Mouse (Mus musculus) natural killer cell, adult 2 months (primary cell): Measurements from ENCODE around the gene Ppp6r3.

Experiments
- DNase-seq, 2 experiments: peaks; one replicate each; pipeline ENCODE4 v3.0.0; 2022; ENCODE audit warnings: low spot score in 2 of 2

The Ppp6r3 gene

DNA sequence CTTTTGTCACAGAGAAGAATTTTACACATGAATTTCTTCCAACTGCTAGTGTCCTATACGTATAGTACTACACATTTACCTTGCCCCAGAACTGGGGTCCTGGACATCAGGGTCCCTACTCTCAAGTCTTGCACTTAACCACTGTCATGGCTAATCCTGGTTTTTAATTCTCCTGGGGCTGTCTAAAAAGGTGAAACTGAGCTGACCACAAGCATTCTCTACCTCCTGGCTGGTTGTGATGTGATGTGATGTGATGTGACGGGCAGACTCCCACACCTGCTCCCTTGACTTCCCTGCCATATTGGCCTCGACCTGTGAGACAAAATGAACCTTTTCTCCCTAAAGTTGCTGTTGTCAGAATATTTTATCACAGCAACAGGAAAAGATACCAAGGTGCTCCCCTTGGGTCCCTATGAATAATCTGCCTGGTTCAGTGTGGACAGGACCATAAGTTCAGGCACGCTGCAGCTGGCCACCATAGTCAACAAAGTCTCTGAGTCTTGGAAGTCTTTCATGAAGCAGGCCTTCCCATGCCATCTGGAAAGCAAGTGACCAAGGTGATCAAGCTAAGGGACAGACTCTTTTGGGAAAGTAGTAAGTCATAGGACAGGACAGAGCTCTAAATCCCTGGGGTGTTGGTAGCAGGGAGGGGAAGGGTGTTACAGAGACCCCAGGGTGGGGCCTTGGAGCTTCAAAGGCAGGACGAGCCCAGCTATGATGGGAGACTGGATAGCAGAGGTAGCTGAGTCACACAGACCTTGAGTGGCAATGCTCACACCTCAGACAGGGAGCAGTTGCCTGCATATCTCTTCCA is 1.1 kb upstream of the Ppp6r3 start:
- no peak for DNase-seq

DNA sequence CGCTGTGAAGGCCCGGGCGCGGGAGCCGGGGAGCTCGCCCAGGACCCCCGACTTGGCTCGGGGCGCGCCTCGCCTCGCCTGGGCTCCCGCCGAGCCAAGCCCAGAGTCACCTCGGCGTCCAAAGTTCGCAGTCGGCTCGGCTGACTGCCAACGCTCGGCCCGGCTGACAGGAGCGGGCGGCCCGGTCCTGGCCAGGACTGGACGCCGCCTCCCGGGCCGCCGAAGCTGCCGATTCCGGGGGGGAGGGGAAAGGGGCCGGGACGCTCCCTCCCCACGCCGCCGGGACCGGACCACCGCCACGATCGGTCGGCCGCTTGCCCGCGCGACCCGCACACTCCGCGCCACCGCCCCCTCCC is 295 bp downstream of the Ppp6r3 start:
- DNase-seq = no peak

DNA sequence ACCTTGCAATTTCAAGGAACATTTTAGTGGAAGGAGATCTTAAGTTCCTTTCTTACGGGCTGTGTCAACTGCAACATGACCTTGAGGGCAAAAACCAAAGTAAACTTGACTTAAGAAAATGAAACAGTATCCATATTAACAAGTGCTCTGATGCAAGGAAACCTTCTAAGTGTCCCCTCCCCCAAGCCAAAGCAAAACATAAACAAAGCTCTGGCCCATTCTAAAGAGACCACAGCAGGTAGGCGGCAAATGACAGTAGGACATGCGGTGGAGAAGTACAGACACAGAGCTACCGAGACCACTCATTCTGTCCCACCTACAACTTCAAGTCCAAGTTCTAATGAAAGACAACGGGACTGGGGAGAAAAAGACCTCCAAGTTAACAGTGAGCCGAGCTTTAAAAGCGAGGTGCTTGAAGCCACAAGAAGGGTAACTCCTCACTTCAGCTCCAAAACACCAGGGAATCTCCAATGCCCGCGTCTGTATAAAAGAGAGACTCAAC is 905 bp downstream of the Ppp6r3 start:
- no peak for DNase-seq

DNA sequence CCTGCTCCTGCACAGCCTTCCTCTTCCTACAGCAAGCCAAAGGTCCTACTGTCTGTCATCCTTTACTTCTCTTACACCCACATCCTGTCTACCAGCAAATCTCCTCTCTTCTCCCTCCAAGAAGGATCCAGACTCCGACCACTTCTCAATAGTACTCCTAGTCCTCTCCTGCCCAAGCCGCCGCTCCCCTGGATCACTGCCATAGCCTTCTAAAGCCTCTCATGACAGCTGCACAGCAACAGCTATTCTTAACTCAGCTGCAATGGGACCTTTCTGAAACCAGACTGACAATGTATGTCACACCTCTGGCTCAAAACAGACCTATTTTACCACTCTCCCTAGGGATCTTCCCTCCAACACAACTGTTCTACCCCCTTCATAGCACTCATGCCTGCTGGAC is 11.2 kb downstream of the Ppp6r3 start:
- no peak for DNase-seq

DNA sequence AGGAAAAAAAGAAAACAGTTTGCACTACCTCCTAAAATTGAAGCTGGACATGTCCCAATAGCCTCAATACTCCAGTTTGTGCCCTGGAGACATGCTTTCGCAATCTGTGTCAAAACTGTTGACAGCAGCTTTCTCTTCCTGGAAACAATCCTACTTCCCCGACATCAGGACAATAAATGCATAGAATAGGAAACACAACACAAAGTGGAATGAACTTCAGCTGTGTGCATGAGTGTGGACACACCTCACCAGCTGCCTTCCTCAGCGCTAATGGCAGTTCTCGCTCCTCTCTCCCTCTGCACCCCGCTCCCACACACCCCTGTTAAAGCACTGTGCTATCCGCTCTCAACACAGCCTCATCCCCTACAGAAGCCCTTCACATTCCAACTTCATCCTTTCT is 12.8 kb downstream of the Ppp6r3 start:
- DNase-seq = no peak

DNA sequence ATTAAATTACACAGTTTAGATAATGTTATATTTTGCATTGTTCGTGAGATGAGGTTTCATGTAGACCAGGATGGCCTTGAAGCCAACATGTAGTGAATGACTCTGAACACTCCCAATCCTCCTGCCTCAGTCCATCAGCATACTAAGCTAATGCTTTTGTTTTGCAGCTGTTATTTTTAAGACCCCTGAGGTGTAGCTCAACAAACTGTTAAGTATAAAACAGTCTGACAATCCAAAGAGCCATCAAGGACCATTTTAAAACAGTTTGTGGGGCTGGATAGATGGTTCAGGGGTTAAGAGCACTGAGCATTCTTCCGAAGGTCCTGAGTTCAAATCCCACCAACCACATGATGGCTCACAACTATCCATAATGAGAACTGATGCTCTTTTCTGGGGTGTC is 13.3 kb downstream of the Ppp6r3 start:
- no peak for DNase-seq

DNA sequence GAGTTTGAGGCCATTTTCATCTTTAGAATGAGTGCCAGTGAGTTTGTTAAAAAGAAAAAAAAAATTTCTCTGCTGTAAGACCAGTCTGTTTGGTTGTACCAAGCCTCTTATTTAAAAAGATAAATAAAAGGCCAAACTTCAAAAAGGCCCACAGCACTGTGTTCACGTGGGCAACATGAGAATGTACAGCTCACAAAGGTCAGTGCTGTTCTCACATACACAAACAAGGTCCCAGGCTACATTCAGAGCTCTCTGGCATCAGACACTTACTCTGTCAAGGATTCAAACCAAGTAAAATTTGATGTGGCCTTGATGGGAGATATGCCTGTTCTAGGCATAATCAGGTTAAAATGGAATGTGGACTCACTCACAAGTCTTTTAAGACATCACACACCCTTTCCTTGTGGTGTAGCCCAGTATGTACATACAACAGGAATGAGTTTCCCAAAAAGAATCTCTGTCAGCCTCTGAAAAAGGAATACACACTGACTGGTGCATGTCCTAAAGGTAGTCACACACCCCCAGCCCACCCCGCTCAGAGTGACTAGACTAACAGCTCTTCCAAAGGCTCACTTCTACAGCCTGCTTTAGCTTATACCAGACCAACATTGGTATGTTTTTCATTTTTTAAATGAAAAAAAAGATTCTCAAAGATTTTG is 19.3 kb downstream of the Ppp6r3 start:
- no peak for DNase-seq

DNA sequence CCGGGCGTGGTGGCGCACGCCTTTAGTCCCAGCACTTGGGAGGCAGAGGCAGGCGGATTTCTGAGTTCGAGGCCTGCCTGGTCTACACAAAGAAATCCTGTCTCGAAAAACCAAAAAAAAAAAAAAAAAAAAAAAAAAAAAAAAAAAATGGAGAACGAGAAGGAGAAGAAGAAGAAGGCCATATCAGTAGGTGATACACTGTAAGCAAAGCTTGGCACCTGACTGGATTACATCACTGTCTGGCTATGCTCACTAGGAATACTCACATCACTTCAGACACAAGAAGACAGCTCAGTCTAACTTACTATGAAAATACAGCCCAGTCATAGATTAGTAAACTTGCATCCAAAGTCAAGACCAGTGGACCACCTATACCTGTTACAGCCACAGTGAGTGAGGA is 20.8 kb downstream of the Ppp6r3 start:
- no peak for DNase-seq

DNA sequence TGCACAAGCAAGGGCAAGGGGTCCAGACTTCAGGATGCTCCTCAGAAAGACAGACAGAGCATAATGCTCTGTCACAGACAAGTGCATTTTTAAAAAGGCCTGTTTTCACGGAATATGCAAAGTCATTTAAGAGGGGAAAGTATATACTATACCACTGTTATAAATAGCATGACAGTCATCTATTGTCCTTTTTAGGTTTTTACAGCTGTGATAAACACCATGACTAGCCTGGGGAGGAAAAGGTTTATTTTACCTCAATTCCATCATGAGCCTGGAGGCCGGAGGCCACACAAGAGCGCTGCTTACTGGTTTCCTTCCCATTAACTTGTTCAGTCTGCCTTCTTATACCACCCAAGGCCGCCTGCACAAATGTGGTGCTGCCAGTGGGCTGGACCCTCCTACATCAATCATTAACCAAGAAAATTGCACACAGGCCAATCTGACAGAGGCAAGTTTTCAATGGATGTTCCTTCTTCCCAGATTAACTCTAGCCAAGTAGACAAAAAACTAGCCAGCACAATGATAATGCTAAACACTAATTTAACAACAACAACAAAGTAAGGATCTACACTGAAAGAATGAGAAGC is 23.9 kb downstream of the Ppp6r3 start:
- DNase-seq = no peak

DNA sequence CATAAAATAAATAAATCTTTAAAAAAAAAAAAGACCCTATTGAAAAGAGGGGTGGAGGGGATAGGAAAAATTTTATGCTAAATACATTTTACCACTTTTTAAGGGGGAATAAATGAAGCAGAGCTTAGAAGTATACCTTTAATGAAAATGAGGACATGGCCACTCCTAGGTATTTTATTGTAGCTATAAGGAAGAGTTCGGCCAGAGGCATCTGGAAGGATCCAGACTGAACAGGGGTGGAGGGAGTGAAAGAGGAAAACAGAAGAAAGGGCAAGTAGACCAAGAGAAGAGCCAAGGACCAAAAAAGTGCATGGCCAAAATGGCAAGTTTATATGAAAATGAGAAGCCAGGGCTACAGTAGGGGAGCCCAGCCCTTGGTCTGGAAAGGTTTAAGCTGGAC is 25.4 kb downstream of the Ppp6r3 start:
- DNase-seq = no peak

DNA sequence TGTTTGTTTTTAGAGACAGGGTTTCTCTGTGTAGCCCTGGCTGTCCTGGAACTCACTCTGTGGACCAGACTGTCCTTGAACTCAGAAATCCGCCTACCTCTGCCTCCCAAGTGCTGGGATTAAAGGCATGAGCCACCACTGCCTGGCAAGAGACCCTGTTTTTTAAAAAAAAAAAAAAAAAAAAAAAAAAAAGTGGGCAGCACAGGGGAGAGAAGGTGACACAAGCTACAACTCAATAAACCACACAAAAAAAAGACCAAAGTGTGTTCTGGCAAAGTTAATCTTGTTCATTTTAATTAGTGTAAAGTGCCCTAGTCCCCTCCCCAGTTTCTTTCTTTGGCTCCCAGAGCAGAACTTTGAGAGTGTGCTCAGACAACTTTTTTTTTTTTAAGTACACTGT is 26.3 kb downstream of the Ppp6r3 start:
- no peak for DNase-seq

DNA sequence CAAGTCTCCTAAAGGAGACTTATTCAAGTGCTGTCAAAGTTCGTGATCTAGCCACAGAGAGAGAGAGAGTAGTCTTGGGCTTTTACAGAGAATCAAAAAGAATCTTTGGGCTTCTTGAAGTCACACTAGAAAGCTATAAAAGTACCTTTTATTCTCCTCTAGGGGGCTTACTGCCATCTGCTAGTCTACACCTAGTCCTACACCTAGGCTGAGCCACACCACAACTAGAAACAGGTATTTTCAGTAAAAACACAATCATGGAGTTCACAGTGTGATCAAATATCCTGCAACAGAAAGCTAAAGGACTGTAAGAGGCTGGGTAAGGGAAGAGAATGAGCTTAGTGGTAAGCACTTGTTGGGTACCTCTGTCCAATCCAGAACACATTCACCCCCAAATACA is 27.2 kb downstream of the Ppp6r3 start:
- no peak for DNase-seq

DNA sequence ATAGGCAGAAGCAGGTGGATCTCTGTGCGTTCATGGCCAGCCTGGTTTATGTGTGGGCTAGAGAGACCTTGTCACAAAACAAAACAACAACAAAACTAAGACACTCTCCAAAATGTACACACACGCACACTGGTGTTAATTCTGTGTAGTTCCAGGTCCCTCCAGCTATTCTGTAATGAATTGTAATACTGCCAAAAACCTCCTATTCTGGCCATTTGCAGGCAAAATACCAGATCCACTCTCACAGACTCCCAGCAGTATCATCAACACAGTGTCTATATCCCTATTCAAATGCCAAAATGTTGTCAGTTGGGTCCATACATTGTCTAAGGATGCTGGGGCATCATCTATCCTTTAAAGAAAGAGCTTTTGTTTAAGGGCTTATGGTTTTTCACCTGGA is 30.6 kb downstream of the Ppp6r3 start:
- no peak for DNase-seq

DNA sequence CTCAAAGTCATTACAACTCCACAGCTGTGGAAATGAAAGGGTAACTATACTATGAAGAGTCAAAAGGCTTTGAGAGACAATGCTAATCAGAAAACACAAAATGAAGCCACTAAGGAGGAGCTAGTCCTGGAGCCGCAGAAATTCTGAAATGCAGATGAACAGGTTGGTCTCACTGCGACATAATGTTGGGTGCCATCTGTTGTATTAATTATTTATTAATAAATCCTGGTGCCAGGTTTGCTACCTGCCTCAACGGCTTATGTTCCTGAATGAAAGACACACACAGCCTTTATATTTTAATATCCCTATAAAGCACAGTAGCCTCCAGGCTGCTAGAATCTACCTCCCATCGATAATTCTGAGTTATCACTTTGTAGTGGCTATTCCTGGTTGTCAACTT is 33.0 kb downstream of the Ppp6r3 start:
- DNase-seq = no peak

DNA sequence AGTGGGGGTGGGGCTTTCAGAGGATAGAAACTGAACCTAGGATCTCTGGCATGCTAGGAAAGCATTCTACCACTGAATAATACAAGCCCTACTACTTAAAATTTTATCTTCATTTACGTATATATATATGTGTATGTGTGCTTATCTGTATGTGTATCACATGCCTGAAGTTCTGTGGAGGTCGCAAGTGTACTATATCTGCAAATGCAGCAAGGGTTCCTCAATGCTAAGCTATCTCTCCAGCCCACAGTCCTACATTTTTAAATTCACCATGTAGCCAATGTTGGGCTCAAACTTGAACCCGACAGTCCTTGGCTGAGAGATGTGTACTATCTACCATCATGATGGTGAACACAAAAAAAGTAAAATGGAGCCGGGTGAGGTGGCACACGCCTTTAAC is 34.6 kb downstream of the Ppp6r3 start:
- no peak for DNase-seq

DNA sequence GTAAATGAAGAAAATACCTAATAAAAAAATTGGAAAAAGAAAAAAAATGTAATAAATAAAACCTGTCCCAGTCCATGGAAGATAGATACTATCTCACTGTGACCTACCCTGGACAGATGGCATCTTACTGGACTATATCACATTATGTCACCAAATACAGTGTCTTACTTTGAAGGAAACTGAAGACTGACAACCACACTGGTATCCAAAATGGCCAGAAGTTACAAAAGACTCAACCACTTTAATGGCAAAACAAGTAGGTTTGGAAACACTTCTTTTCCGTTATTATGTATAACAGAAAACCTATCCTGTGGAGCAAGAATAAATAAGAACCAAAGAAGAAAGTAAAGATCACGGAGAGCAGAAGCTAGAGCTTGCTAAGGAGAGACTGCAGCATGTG is 35.3 kb downstream of the Ppp6r3 start:
- DNase-seq = no peak

DNA sequence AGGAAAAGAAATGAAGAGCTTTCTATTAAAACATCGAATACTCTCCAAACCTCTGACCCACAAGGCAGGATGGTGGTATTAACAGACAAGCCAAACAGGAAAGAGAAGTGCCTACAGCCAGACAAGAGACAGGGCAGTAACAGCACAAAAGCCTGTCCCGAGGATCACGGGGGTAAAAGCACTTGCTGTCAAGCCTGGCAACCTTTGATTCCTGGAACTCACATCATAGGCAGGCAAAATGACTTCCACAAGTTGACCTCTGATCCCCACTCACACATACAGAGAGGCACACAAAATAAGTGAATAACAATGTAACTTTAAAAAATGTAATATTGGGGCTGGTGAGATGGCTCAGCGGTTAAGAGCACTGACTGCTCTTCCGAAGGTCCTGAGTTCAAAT is 36.1 kb downstream of the Ppp6r3 start:
- DNase-seq = no peak

DNA sequence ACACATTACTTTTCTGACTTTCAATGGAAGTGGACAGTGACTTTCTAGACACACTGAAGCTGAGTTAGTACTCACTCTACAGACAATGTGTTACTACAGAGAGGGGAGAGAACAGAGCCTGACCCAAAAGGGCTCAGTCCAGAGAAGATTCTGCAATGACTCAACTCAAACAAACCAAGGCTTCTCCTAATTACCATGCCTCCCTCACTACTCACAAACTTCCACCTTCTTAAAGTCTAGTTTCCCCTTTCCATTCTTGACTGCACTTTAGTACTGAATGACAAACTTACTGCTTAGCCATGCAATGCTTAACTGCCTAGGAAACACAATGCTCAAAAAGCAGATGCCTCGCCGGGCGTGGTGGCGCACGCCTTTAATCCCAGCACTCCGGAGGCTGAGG is 37.9 kb downstream of the Ppp6r3 start:
- DNase-seq = no peak

DNA sequence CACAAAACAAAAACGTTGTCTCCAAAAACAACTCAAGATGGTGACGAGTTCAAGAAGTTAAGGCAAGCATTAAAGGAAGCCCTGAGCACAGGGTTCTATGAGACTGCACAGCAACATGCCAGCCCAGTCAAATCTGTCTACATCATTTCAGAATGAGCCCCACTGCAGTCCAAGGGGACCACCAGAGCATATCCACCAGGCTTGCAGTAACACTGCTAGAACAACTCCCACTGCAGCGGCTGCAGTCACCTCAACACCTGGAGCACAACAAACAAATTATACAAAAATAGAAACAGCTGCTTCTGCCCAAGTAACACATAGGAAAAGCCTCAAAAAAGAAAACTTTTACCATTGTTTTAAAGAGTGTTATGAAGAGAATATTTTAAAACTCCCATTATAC is 40.6 kb downstream of the Ppp6r3 start:
- DNase-seq = no peak

DNA sequence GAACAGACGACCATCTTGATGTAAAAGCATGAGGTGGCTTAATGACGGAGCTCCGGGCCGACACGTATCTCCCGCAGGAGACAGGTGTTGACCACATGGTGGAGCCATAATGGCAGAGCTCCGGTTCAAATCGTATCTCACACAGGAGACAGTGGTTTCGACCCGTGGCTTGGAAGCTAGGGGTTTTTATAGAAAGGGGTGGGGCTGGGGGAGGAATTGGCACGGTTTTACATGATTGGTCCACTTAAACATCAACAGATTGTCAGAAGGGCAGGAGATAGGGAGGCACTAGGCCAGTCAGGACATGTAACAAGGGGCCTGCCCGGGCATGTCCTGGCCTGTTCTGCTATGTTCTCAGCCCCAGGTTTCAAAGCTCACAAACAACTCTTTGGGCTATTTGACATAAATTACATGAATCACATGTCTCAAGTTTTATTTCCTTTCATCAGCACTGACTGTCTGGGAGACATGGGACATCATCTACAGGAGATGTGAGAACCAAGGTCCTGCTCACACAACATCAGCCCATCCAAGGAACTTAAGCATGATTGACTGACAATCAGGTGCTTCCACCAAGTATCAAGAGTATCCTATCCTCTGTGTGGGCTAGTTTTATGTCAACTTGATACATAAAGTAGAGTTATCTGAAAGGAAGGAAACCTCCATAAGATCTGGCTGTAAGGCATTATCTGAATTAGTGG is 42.1 kb downstream of the Ppp6r3 start:
- DNase-seq = peak in 1 of 2 experiments; percentile 9

DNA sequence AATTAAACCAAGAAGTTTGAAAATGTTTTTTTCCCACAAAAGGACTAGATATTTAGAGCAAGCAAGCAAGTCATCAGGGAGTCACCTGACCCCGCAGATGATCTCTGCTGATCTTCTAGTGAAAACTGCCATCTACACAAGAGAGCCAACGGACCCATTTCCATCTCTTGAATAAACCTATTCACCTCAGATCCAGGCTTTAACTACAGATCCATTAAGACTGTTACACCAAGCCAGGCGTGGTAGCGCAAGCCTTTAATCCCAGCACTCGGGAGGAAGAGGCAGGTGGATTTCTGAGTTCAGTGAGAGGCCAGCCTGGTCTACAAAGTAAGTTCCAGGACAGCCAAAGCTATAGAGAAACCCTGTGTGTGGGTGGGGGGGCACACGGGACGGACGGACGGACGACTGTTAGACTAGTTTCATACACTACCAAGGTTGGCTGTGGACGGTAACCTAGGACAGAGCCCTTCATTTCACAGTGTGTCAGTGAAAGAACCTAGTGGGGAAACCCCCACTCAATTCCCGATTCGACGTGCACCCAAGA is 42.8 kb downstream of the Ppp6r3 start:
- no peak for DNase-seq

DNA sequence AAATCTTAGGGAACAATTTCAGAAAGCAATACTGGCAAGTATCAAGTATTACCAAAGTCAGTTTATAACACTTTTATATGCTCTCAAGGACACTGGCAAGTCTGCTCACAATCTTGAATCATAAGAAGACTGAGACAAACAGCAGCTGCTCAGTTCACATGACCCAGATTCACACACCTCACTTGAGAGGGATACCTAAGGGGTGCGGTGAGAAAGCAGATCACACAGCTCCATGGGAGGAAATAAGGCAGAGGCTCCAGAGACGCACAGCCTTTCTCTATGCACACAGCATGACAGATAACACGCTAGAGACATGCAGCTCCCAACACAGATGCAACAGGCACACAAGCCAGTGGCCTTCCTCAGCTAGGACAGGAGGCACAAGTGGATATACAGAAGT is 45.8 kb downstream of the Ppp6r3 start:
- DNase-seq = no peak
